Mouse (Mus musculus): ENCODE measurements at regions not wholly inside any gene's neighbourhood (a gene's known extent, or its start where the extent isn't known, plus 50 kb on each side); places are given as distances from the start of the nearest gene placed in this dataset.

DNA sequence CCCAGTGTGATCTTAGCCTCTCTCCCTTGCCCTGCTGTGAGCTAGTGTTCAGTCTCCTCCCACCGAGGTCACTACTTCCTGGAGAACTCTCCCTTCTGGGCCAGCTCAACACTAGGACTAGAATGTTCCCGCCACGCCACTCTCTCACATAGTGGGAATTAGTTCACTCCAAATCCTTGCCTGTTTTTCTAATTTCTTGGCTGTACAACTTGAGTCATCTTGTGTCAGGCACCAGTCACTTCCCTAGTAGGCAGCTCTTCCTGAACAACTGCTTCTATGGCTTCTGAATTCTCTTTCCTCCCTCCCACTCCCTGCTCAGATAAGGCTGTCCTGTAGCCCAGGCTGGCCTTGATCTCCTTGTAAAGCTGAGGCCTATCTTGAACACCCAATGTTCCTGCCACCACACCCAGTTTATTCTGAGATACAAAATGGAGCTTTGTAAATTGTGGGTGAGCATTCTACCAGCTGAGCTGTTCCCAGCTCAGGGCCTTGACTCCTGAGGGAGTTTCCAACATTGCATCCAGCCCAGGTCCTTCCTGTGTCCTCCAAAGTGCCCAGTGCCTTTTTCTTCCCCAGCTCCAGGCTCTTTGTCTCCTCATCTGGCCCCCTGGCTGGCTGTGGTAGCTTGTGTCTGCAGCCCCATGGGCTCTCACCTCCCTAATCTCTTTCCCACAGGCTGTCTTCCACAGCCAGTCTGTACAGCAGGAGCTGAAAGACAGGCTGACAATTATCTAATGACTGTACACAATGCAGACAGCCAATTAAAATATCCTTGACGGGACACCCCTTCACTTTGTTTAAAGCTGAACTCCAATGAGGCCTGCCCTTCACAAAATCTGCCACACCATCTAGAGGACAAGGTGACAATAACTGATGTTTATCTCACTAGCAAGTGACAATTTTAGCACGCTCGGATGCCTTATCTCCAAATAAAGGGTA, 61.9 kb upstream of the Cecr2 start:
- TF ChIP-seq CTCF (IDR thresholded peaks at IDR 0.05; ENCODE audit: control insufficient read depth, insufficient read depth, low read length) (no peak), POLR2A (IDR thresholded peaks at IDR 0.05; ENCODE audit: borderline replicate concordance, control insufficient read depth, low read depth, low read length) (no peak)
